8 mouse cellular contexts compared by ENCODE assay signal in the genomic region with DNA sequence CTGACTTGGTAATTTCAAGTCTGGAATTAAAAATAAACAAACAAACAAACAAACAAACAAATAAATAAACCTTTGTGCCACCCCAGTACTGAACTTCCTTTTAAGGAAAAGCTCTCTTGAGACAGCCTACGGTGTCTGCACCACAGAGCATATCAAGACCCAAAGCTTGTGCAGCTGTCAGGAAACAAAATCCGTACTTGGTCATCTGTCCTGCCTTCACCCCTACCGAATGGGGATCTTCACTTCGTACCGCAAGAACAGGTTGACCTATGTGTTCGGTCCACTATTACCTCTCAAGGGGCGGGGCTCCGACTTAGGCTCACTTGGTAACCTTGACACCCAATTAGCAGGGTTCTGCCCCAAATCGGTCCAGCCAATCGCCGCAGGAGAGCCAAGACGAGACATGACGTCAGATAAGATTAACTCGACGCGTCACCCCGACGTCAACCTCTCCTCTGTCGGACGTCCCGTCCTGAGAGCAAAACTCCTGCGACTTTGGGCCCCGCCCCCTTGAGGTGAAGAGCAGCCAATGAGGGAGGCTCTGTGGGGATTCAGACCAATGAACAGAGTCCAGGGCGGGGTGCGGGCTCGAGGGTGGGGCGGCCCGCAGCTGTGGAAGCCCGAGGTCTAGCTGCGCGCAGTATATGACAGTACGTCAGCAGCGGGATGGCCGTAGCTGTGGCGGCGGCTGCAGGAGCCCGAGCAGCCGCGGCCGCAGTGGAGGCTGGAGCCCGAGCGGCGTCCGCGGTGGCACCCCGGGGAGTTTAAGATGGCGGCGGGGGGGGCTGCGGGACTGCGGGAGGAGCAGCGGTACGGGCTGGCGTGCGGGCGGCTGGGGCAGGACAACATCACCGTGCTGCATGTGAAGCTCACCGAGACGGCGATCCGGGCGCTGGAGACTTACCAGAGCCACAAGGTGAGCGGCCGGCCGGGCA. TPM values are rescaled to one million over a fixed set of nuclear protein-coding genes. Genes with fewer than 3 reads are reported as not detected.
A peak's percentile ranks its signal among the peaks of the same experiment; 100 is the strongest.
DNase-seq lines count a peak whose midpoint lies in the region; ATAC-seq and TF ChIP-seq lines count a peak whose summit lies in the region.

No protein-coding gene starts in this region.

- TF ChIP-seq POLR2A in lung, adult 2 months (IDR thresholded peaks at IDR 0.05; ENCODE audit: borderline replicate concordance, extremely low read depth, low read depth, low read length): peak; percentile 78; the same call in 1 of the 2 replicates
- peak; percentile 70 for TF ChIP-seq POLR2A in olfactory bulb, adult 2 months (IDR thresholded peaks at IDR 0.05; ENCODE audit: insufficient read depth, low read depth, low read length)
- peak; percentile 36; the same call in 1 of the 2 replicates for TF ChIP-seq POLR2A in thymus, adult 2 months (IDR thresholded peaks at IDR 0.05; ENCODE audit: control insufficient read depth, extremely low read depth, insufficient read depth, low read length, poor library complexity)

- no peak overlapping the region for H3K27ac ChIP-seq in forebrain, embryonic 15.5 days (replicated peaks)
- peak overlapping the region; percentile 59; the same call in 1 of the 2 replicates for H3K27ac ChIP-seq in olfactory bulb, adult 2 months (ENCODE audit: insufficient read depth, low read depth, low read length)
- H3K27ac ChIP-seq in thymus, adult 2 months (ENCODE audit: control insufficient read depth, insufficient read depth, low read length): no peak overlapping the region

- peaks cover 13% of the 10 kb centered on the region for H3K4me1 ChIP-seq in forebrain, embryonic 15.5 days
- no peaks in the 10 kb centered on the region; the same call in 1 of the 2 replicates for H3K4me1 ChIP-seq in lung, adult 2 months (ENCODE audit: control insufficient read depth, insufficient read depth, low read length)
- H3K4me1 ChIP-seq in olfactory bulb, adult 2 months (ENCODE audit: control insufficient read depth, insufficient read depth, low read length): peaks cover 7% of the 10 kb centered on the region
- peaks cover 16% of the 10 kb centered on the region for H3K4me1 ChIP-seq in thymus, adult 2 months (replicated peaks; ENCODE audit: control insufficient read depth, insufficient read depth, low read length)

- no peaks in the 10 kb centered on the region for H3K36me3 ChIP-seq in forebrain, embryonic 15.5 days
- no peaks in the 10 kb centered on the region for H3K36me3 ChIP-seq in thymus, adult 2 months (ENCODE audit: control insufficient read depth, insufficient read depth, low read length)

- peak overlapping the region; percentile 47 for H3K9ac ChIP-seq in forebrain, embryonic 15.5 days (replicated peaks)

- no peaks in the 10 kb centered on the region for H3K9me3 ChIP-seq in forebrain, embryonic 15.5 days

- H3K4me3 ChIP-seq in forebrain, embryonic 15.5 days: peak overlapping the region; percentile 61
- H3K4me3 ChIP-seq in lung, adult 2 months (replicated peaks; ENCODE audit: extremely low read depth, low read depth, low read length): peak overlapping the region; percentile 82
- peak overlapping the region; percentile 68 for H3K4me3 ChIP-seq in olfactory bulb, adult 2 months (ENCODE audit: insufficient read depth, low read depth, low read length)
- peak overlapping the region; percentile 59 for H3K4me3 ChIP-seq in thymus, adult 2 months (ENCODE audit: control insufficient read depth, insufficient read depth, low read length)

- DNase-seq in ES-CJ7 (ENCODE audit: low read depth, low spot score): peak; percentile 100
- DNase-seq in cerebellum, adult 11-12 months: peak; percentile 67
- DNase-seq in heart, postnatal 25 days (ENCODE audit: low spot score): peak; percentile 91
- DNase-seq in layer of hippocampus, adult 18-20 months (ENCODE audit: low spot score in 2 of 2): peak; percentile 85 to 91
- DNase-seq in lung, adult 2 months: peak; percentile 91
- peak; percentile 73 for DNase-seq in thymus, adult 2 months

- H3K27me3 ChIP-seq in forebrain, embryonic 15.5 days: peaks cover 12% of the 10 kb centered on the region; the same call in 1 of the 2 replicates
- peaks cover 18% of the 10 kb centered on the region for H3K27me3 ChIP-seq in thymus, adult 2 months (ENCODE audit: control insufficient read depth, insufficient read depth, low read length)

- TF ChIP-seq CTCF in lung, adult 2 months (IDR thresholded peaks at IDR 0.05; ENCODE audit: insufficient read depth, low read length): no peak
- TF ChIP-seq CTCF in olfactory bulb, adult 2 months (IDR thresholded peaks at IDR 0.05; ENCODE audit: insufficient read depth, low read depth, low read length): no peak
- TF ChIP-seq CTCF in thymus, adult 2 months (IDR thresholded peaks at IDR 0.05; ENCODE audit: borderline replicate concordance, control insufficient read depth, extremely low read depth, insufficient read depth, low read length, poor library complexity): no peak

- peak overlapping the region; percentile 91 for H3K4me2 ChIP-seq in forebrain, embryonic 15.5 days (replicated peaks)

- peak; percentile 100 for ATAC-seq in forebrain, embryonic 15.5 days (replicated peaks)

- intact Hi-C loops in heart, postnatal 25 days (cut with DNase I): loop anchor here (5.0 kb wide), 3 partner anchors 45 to 310 kb away; partner anchors contain the start of gene Rfesd

- 7% methylated on average over 55 of the region's 64 CpGs for WGBS in forebrain, embryonic 15.5 days
- 4% methylated on average over 64 of the region's 64 CpGs for WGBS in lung, adult 2 months
- whole genome bisulfite sequencing in olfactory bulb, adult 2 months: 6% methylated on average over 64 of the region's 64 CpGs
- WGBS in thymus, adult 2 months: 7% methylated on average over 64 of the region's 64 CpGs

RNA-seq across cellular contexts. Expression of gene Ell2, which starts 0.6 kb away (rescaled TPM):
- 0.72 and 0.74 TPM in 2 replicates for polyA plus RNA-seq in forebrain, embryonic 15.5 days (2015; fragmentation: Nextera tagmentation; extraction: Ambion mirVana)
- 10 to 100 TPM; 13.9 to 20.9 TPM for total RNA-seq in heart, postnatal 25 days (2021)
- total RNA-seq in layer of hippocampus, adult 18-20 months (2021): 10 to 100 TPM; 31.5 to 34.6 TPM
- polyA plus RNA-seq in lung, adult 2 months (2012; rRNA removed): 4.2 and 4.7 TPM in 2 replicates
- polyA plus RNA-seq in olfactory bulb, adult 2 months (2012; ENCODE audit: insufficient read depth, insufficient read length, low replicate concordance, missing spikeins): not detected in 2 replicates
- 2.0 and 2.2 TPM in 2 replicates for polyA plus RNA-seq in thymus, adult 2 months (2012; rRNA removed)
